Mouse (Mus musculus) skeletal muscle tissue, adult 2 months (tissue): ENCODE results near the gene Eif4g2.

Source experiments
- DNase-seq: peaks from one replicate; pipeline ENCODE4 v3.0.0-alpha.2; 2012; ENCODE audit warnings: low read depth, low spot score

Eif4g2 gene

GRCm38 (mm10) chr7:111069439-111070166 is 13.2 kb downstream of the Eif4g2 start:
- DNase-seq, result no peak

- no peak for DNase-seq
These were observed 14.6 kb downstream of the Eif4g2 start for GRCm38 (mm10) chr7:111068181-111068580.

GRCm38 (mm10) chr7:111062971-111063370 is 19.9 kb downstream of the Eif4g2 start:
- no peak for DNase-seq

DNA sequence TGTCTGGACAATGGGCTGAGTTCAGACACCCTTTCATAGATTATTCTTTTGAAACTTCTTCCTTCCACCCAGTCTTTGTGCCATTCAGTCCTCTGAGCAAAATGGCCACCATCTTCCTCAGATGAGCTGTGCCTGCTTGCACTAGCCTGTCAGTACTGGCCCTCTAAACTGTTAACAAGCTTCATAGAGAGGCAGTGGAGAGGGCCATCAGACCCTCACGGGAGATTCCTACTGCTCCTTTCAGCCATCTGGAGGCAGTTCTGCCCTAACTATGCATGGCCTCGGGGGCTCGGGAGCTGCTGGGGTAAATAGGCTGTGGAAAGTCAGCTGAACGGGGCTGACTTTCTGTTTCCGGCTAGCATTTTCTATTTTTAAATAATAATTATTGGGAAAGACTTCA is 23.3 kb downstream of the Eif4g2 start:
- no peak for DNase-seq

GRCm38 (mm10) chr7:111055984-111056657 is 26.7 kb downstream of the Eif4g2 start:
- DNase-seq, result no peak

GRCm38 (mm10) chr7:111055221-111055620 is 27.6 kb downstream of the Eif4g2 start:
- peak; percentile 47 for DNase-seq

- DNase-seq, result peak; percentile 54
These were observed 33.0 kb downstream of the Eif4g2 start for GRCm38 (mm10) chr7:111049652-111050421.

GRCm38 (mm10) chr7:111048920-111049319 is 33.9 kb downstream of the Eif4g2 start:
- no peak for DNase-seq

GRCm38 (mm10) chr7:111029046-111029553 is 53.7 kb downstream of the Eif4g2 start:
- peak; percentile 21 for DNase-seq

GRCm38 (mm10) chr7:111028281-111029045 is 54.4 kb downstream of the Eif4g2 start, which contains the start of gene Ctr9:
TSS of gene Ctr9 (plus strand) at chr7:111028951.
- peak; percentile 82 for DNase-seq

- DNase-seq, result no peak
These were observed 57.9 kb downstream of the Eif4g2 start for GRCm38 (mm10) chr7:111024912-111025311.

GRCm38 (mm10) chr7:111024068-111024594 is 58.7 kb downstream of the Eif4g2 start:
- no peak for DNase-seq

DNA sequence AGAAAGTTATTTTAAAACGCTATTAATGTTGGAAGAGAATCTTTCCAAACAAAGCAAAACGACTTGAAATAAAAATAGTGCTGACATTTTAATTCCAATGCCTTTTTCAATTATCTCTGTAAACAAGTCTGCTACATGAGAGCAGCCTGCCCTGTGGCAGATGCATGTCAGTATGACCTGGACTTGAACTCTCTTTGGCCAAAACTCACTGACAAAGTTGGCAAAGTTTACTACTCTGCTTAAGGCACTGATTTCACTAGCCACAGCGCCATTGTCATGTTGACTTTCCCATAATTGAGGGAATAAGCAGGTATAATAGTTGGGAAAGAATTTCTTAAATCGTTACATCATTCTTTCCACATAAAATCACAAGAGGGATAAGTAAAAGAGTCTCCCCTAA is 62.0 kb downstream of the Eif4g2 start:
- no peak for DNase-seq
